Mouse (Mus musculus) ovary, adult 18-20 months (tissue): ENCODE results near the gene Zfp697.
"Not testable (repeated sequence)": the region's sequence is repeated elsewhere in the genome, so short reads cannot be mapped to it uniquely, and the experiment has no call there.

Experiments used
- DNase-seq: peaks from one replicate; pipeline ENCODE4 v3.0.0; 2022; ENCODE audit warnings: low spot score, mixed read lengths

Gene Zfp697

GRCm38 (mm10) chr3:98368776-98369175 is 13.5 kb upstream of the Zfp697 start:
- DNase-seq, result no peak

- DNase-seq, result no peak
Measured at GRCm38 (mm10) chr3:98374062-98374719, 8.1 kb upstream of the Zfp697 start.

GRCm38 (mm10) chr3:98374980-98375379 is 7.3 kb upstream of the Zfp697 start:
- DNase-seq, result no peak

GRCm38 (mm10) chr3:98378267-98378666 is 4.0 kb upstream of the Zfp697 start:
- DNase-seq, result no peak

- DNase-seq, result no peak
Measured at GRCm38 (mm10) chr3:98379236-98379635, 3.0 kb upstream of the Zfp697 start.

GRCm38 (mm10) chr3:98381677-98382245 is 500 bp upstream of the Zfp697 start:
- DNase-seq, result no peak

GRCm38 (mm10) chr3:98383024-98383790 is 946 bp downstream of the Zfp697 start:
- DNase-seq, result no peak

- DNase-seq, result no peak
Measured at GRCm38 (mm10) chr3:98387086-98387485, 4.8 kb downstream of the Zfp697 start.

- DNase-seq, result no peak
Measured at GRCm38 (mm10) chr3:98387756-98388155, 5.5 kb downstream of the Zfp697 start.

- no peak for DNase-seq
Measured at GRCm38 (mm10) chr3:98389305-98389704, 7.0 kb downstream of the Zfp697 start.

GRCm38 (mm10) chr3:98404268-98404895 is 22.1 kb downstream of the Zfp697 start:
- DNase-seq, result not testable (repeated sequence)

- DNase-seq, result not testable (repeated sequence)
Measured at GRCm38 (mm10) chr3:98405877-98406276, 23.6 kb downstream of the Zfp697 start.

- not testable (repeated sequence) for DNase-seq
Measured at GRCm38 (mm10) chr3:98406569-98407144, 24.4 kb downstream of the Zfp697 start.

GRCm38 (mm10) chr3:98407261-98407780 is 25.1 kb downstream of the Zfp697 start:
- DNase-seq, result not testable (repeated sequence)

- DNase-seq, result not testable (repeated sequence)
Measured at GRCm38 (mm10) chr3:98410619-98411580, 28.6 kb downstream of the Zfp697 start.

GRCm38 (mm10) chr3:98413733-98414132 is 31.5 kb downstream of the Zfp697 start:
- DNase-seq, result no peak

- DNase-seq, result no peak
Measured at GRCm38 (mm10) chr3:98414296-98414695, 32.0 kb downstream of the Zfp697 start.

GRCm38 (mm10) chr3:98416426-98417250 is 34.4 kb downstream of the Zfp697 start:
- no peak for DNase-seq

- peak; percentile 78 for DNase-seq
Measured at GRCm38 (mm10) chr3:98417328-98417727, 35.1 kb downstream of the Zfp697 start.
